Mouse (Mus musculus) erythroblast, embryonic 14.5 days (primary cell): ENCODE measurements around the gene Ube2l6.

Experiments
- GATA1 ChIP-seq: IDR thresholded peaks from 2 replicates; pipeline ENCODE4 v1.6.1; 2012; ENCODE audit warnings: low read length, inconsistent platforms, mixed read lengths
- TAL1 ChIP-seq: IDR thresholded peaks from 3 replicates; pipeline ENCODE4 v1.6.1; 2012; ENCODE audit warnings: low read length, inconsistent platforms, mixed read lengths

- no peak for TF ChIP-seq GATA1
- TF ChIP-seq TAL1: no peak
Observed at GRCm38 (mm10) chr2:84819861-84820260, 21.2 kb downstream of the Ube2l6 start.
